Mouse (Mus musculus) lung, embryonic 16.5 days (tissue): ENCODE data around the gene Gdap1l1. TPM values are rescaled to one million over a fixed set of nuclear protein-coding genes. Genes with fewer than 3 reads are reported as not detected.
"Not testable (repeated sequence)": the region's sequence is repeated elsewhere in the genome, so short reads cannot be mapped to it uniquely, and the experiment has no call there.

Source experiments
- ATAC-seq: fragments of 200-750 bp; cut with Nextera tagmentation; 2 replicates; pipeline ENCODE4 v1.8.0; 2017; ENCODE audit warnings: low read depth, mild to moderate bottlenecking, moderate library complexity
- H3K27ac ChIP-seq: fragments of 300-500 bp; sonication (generic); 2 replicates; pipeline ENCODE4 v1.5.1; 2014; ENCODE audit warnings: mild to moderate bottlenecking, control low read depth, low read length
- H3K27me3 ChIP-seq: fragments of 300-500 bp; sonication (generic); 2 replicates; pipeline ENCODE4 v1.6.1; 2014; ENCODE audit warnings: low read depth, low read length, mixed read lengths; ENCODE audit not compliant: control insufficient read depth, insufficient read depth
- H3K36me3 ChIP-seq: fragments of 300-500 bp; sonication (generic); 2 replicates; pipeline ENCODE4 v1.6.1; 2014; ENCODE audit warnings: low read length; ENCODE audit not compliant: control insufficient read depth, insufficient read depth
- H3K4me1 ChIP-seq: fragments of 300-500 bp; sonication (generic); replicated peaks from 2 replicates; pipeline ENCODE4 v1.6.1; 2014; ENCODE audit warnings: low read length, mixed read lengths; ENCODE audit not compliant: control insufficient read depth, insufficient read depth
- H3K4me2 ChIP-seq: fragments of 300-500 bp; sonication (generic); 2 replicates; pipeline ENCODE4 v1.6.1; 2014; ENCODE audit warnings: low read depth, low read length, control low read depth
- H3K4me3 ChIP-seq: fragments of 300-500 bp; sonication (generic); 2 replicates; pipeline ENCODE4 v1.5.1; 2014; ENCODE audit warnings: mild to moderate bottlenecking, low read length, control low read depth
- H3K9ac ChIP-seq: fragments of 300-500 bp; sonication (generic); 2 replicates; pipeline ENCODE4 v1.6.1; 2014; ENCODE audit warnings: low read length, control low read depth
- H3K9me3 ChIP-seq: fragments of 300-500 bp; sonication (generic); 2 replicates; pipeline ENCODE4 v1.6.1; 2016; ENCODE audit warnings: low read length; ENCODE audit not compliant: control insufficient read depth
- WGBS: fragments of 180-500 bp; shearing (Covaris S2); extraction: QIAGEN DNeasy Blood & Tissue Kit; methylation state at CpG from one replicate; pipeline ENCODE4 v1.1.7; 2014; 5-methylcytosine and 5-hydroxymethylcytosine counted together
- polyA plus RNA-seq: library from polyadenylated mRNA; unstranded; fragments of >200 nt; fragmentation: Nextera tagmentation; extraction: Ambion mirVana; gene quantifications from 2 replicates; pipeline ENCODE4 v1.2.1, GENCODE M21; 2015

Gdap1l1 gene
- polyA plus RNA-seq, 1 experiment from 2014 or later, result 0.92 TPM

DNA sequence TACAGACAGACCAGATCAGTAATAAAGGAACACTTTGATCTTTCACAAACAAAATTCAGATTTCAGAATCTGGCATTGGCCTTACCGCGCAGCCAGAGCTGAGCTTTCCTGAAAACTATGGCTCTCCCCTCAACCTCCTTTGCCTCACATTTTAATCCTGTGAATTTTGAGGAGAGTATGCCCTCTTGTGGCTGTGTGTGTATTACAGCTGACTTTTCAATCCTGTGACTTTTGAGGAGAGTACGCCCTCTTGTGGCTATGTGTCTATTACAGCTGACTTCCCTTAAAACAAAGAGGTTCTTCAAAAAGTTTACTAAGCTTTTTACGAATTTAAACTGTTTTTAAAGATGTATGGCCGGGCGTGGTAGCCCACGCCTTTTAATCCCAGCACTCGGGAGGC lies 37.1 kb upstream of the Gdap1l1 start:
- no peak overlapping the region for H3K4me2 ChIP-seq
- peaks cover 13% of the 10 kb centered on the region for H3K4me1 ChIP-seq
- no peaks in the 10 kb centered on the region for H3K27me3 ChIP-seq
- H3K4me3 ChIP-seq, result no peak overlapping the region
- no peak overlapping the region for H3K9ac ChIP-seq
- no peak overlapping the region for H3K27ac ChIP-seq
- no peak for ATAC-seq
- peaks cover 10% of the 10 kb centered on the region; the same call in 1 of the 2 replicates for H3K36me3 ChIP-seq
- WGBS, result 6% methylated on average over 8 of the region's 8 CpGs
- no peaks in the 10 kb centered on the region for H3K9me3 ChIP-seq

DNA sequence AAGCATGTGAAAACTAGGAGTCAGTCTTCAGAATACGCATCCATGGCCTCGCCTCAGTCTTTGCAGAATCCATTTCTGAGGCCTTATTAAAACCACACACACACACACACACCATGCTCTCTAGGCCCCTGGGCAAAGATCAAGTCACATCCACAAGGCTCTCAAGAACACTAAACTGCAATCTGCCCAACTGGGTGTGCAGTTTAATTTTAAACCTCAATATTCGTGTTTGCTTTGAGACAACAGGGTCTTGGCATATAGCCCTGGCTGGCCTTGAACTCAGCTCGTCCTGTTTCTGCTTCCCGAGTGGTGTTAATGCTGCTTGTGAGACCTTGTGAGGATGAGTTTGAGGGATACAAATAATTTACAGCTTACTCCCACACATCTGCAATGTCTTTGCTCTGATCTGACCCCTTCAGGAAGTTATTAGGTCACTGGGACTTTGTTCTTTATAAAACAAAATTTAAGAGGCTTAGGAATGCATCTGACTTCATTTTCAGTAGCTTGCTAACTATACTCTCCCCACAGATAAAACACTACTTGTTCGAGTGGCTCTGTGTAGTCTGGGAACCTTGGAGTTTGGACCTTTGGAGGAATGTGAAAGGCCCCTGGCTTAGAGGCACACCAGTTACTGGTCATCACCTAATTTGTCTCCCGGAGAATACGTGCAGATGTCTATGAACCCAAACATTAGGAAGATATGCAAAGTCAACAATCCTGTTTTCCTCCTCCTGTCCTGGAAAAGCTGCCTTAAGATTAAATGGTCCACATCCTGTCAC lies 34.0 kb upstream of the Gdap1l1 start:
- WGBS, result 46% methylated on average over 8 of the region's 8 CpGs
- H3K27me3 ChIP-seq, result no peaks in the 10 kb centered on the region
- no peak overlapping the region for H3K4me2 ChIP-seq
- H3K9ac ChIP-seq, result no peak overlapping the region
- H3K36me3 ChIP-seq, result peaks cover 22% of the 10 kb centered on the region
- ATAC-seq, result 0 out of 2 replicates have a peak, but pooled peaks have one; percentile 30
- no peak overlapping the region for H3K4me3 ChIP-seq
- H3K9me3 ChIP-seq, result no peaks in the 10 kb centered on the region
- H3K27ac ChIP-seq, result 0 out of 2 replicates have a peak overlapping the region, but pooled peaks have one; percentile 12
- peaks cover 8% of the 10 kb centered on the region for H3K4me1 ChIP-seq

DNA sequence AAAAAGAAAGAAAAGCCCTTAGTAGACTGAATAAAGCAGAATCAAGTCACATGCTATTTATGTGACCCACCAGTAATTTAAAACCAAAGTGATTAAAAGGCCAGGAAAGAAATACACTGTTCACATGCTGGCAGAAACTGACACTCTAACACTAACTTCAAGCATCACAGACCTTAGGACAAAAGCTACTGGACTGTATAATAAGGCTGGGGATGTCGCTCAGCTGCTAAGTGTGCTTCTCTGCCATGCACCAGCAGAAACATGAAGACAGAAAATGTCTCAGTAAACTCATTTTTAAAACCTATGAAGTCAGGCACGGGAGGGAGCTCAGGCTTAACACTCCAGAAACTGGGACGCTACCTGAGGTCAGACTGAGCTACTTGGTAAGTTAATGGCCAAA lies 28.1 kb upstream of the Gdap1l1 start:
- peaks cover 41% of the 10 kb centered on the region for H3K36me3 ChIP-seq
- ATAC-seq, result no peak
- no peak overlapping the region for H3K27ac ChIP-seq
- 91% methylated on average over 3 of the region's 3 CpGs for WGBS
- no peak overlapping the region for H3K9ac ChIP-seq
- H3K4me1 ChIP-seq, result no peaks in the 10 kb centered on the region
- H3K27me3 ChIP-seq, result no peaks in the 10 kb centered on the region
- no peak overlapping the region for H3K4me3 ChIP-seq
- no peaks in the 10 kb centered on the region for H3K9me3 ChIP-seq
- H3K4me2 ChIP-seq, result no peak overlapping the region

- not testable (repeated sequence) for H3K4me2 ChIP-seq, H3K4me1 ChIP-seq, H3K9me3 ChIP-seq, H3K9ac ChIP-seq, ATAC-seq, H3K4me3 ChIP-seq, H3K27ac ChIP-seq, H3K27me3 ChIP-seq
- WGBS, result 86% methylated on average over 3 of the region's 3 CpGs
- peaks cover 36% of the 10 kb centered on the region for H3K36me3 ChIP-seq
These were observed 26.9 kb upstream of the Gdap1l1 start for GRCm38 (mm10) chr2:163411344-163411743.

- no peak for ATAC-seq
- 93% methylated on average over 4 of the region's 4 CpGs for WGBS
- Histone ChIP-seq H3K4me1 (no peaks in the 10 kb centered on the region), H3K27ac (no peak overlapping the region), H3K9ac (no peak overlapping the region), H3K9me3 (no peaks in the 10 kb centered on the region), H3K36me3 (peaks cover 36% of the 10 kb centered on the region), H3K4me3 (no peak overlapping the region), H3K4me2 (no peak overlapping the region), H3K27me3 (no peaks in the 10 kb centered on the region)
These were observed 26.4 kb upstream of the Gdap1l1 start for GRCm38 (mm10) chr2:163411840-163412239.

DNA sequence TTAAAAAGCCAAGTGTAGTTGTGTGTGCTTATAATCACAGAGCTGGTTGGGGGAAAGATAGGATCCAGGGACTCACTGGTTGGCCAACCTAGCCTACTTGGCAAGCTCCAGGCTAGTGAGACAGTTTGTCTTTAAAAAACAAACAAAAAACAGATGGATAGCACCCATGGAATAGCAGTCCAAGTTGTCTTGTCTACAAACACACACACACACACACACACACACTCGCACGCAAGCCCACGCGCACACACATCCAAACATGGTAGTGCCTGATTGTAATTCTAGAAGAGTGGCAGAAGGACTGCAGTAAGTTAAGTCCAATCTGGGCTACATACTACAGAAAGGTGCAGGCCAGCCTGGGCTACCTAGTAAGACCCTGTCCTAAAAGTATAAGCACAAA lies 25.9 kb upstream of the Gdap1l1 start:
- H3K9ac ChIP-seq, result no peak overlapping the region
- H3K4me3 ChIP-seq, result no peak overlapping the region
- ATAC-seq, result no peak
- peaks cover 31% of the 10 kb centered on the region for H3K36me3 ChIP-seq
- WGBS, result 96% methylated on average over 4 of the region's 4 CpGs
- no peak overlapping the region for H3K4me2 ChIP-seq
- no peaks in the 10 kb centered on the region for H3K9me3 ChIP-seq
- no peak overlapping the region for H3K27ac ChIP-seq
- H3K4me1 ChIP-seq, result peaks cover under 1% of the 10 kb centered on the region
- no peaks in the 10 kb centered on the region for H3K27me3 ChIP-seq

DNA sequence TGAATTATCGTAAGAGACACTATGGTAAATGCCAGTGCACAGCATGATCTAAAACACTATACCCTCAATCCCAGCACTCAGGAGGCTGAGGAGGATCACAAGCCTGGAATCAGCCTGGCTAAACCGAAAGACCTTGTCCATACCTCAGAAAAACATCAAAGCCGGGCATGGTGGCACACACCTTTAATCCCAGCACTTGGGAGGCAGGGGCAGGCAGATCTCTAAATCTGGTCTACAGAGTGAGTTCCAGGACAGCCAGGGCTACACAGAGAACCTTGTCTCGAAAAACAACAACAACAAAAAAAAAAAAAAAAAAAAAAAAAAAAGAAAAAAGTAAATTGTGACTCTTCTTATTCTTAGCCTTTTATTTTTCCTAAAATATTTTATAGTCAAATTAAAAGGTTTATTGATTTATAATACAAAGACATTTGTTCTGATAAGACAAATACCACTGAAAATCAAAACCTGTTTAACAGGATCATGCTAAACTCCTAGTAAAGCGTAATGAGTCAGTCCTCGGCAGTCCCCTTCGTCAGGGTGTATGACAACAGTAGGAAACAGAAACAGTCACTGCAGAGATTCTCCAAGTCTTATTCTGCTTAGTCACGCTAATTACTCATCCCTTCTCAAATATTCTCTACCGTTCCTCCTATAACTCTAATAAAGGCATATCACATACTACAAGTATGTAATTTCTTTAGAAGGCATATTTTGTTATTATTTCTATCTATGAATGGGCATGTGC lies 25.3 kb upstream of the Gdap1l1 start:
- H3K27ac ChIP-seq, result no peak overlapping the region
- H3K9ac ChIP-seq, result no peak overlapping the region
- no peak for ATAC-seq
- no peaks in the 10 kb centered on the region for H3K9me3 ChIP-seq
- WGBS, result 86% methylated on average over 9 of the region's 9 CpGs
- H3K4me3 ChIP-seq, result no peak overlapping the region
- H3K4me1 ChIP-seq, result peaks cover 6% of the 10 kb centered on the region
- H3K27me3 ChIP-seq, result no peaks in the 10 kb centered on the region
- no peak overlapping the region for H3K4me2 ChIP-seq
- peaks cover 30% of the 10 kb centered on the region for H3K36me3 ChIP-seq

GRCm38 (mm10) chr2:163417026-163417425 lies 21.2 kb upstream of the Gdap1l1 start:
- Histone ChIP-seq H3K36me3 (peaks cover 10% of the 10 kb centered on the region), H3K4me2 (no peak overlapping the region), H3K4me1 (peaks cover 18% of the 10 kb centered on the region), H3K9ac (no peak overlapping the region), H3K4me3 (no peak overlapping the region), H3K9me3 (no peaks in the 10 kb centered on the region), H3K27me3 (no peaks in the 10 kb centered on the region), H3K27ac (no peak overlapping the region)
- WGBS, result 90% methylated on average over 6 of the region's 6 CpGs
- no peak for ATAC-seq

DNA sequence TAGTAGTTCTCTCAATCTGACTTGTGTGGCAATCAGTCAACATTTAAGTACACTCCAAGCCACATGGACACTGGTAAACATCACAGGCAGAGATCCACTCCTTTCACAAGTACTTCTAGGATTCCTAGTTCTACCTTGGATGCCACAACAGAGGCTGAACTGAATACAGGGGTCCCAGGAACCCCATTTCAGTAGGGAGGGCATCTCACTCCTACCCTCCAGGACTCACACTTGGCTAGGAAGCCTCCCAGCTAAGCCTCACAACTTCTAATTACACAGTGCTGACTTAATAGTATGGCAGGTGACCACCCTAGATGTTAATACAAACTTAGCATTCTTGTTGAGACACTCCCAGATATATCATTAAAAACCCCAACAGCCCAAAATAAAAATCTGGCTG lies 20.4 kb upstream of the Gdap1l1 start:
- H3K4me3 ChIP-seq, result peak overlapping the region; percentile 97

More for the DNA sequence above, 20.4 kb upstream of the Gdap1l1 start:
- peaks cover 7% of the 10 kb centered on the region for H3K36me3 ChIP-seq
- peak overlapping the region; percentile 69 for H3K4me2 ChIP-seq
- no peak for ATAC-seq
- no peaks in the 10 kb centered on the region for H3K27me3 ChIP-seq
- peak overlapping the region; percentile 93 for H3K9ac ChIP-seq
- H3K27ac ChIP-seq, result no peak overlapping the region
- H3K9me3 ChIP-seq, result no peaks in the 10 kb centered on the region
- peaks cover 18% of the 10 kb centered on the region for H3K4me1 ChIP-seq
